28 mouse cellular contexts compared by ENCODE assay signal in genomic region chr1:75630287-75630686, GRCm38 (mm10).
DNase-seq lines count a peak whose midpoint lies in the region; ATAC-seq and TF ChIP-seq lines count a peak whose summit lies in the region.
"Had no signal": no experiment of that assay in that cellular context is flagged by ENCODE, and none has a peak within 500 bp of the region (broad histone marks: within the 10 kb centered on the region; RNA-seq: fewer than 3 reads in every experiment).

No protein-coding gene starts in this region.

- no peak for TF ChIP-seq CTCF in G1E (IDR thresholded peaks at IDR 0.05; ENCODE audit: low read depth, low read length)

- 89% methylated on average over 2 of the region's 2 CpGs for WGBS in kidney, embryonic 14.5 days
- WGBS in midbrain, embryonic 11.5 days, result 86% methylated on average over 2 of the region's 2 CpGs
- 91% methylated on average over 2 of the region's 2 CpGs for WGBS in midbrain, embryonic 15.5 days
- 92% methylated on average over 2 of the region's 2 CpGs for WGBS in embryonic facial prominence, embryonic 13.5 days

- H3K9me3 ChIP-seq in kidney, embryonic 14.5 days (ENCODE audit: control insufficient read depth, low read length), result no peaks in the 10 kb centered on the region
- no peaks in the 10 kb centered on the region for H3K9me3 ChIP-seq in midbrain, embryonic 11.5 days (ENCODE audit: control insufficient read depth, low read length)
- no peaks in the 10 kb centered on the region for H3K9me3 ChIP-seq in midbrain, embryonic 15.5 days
- H3K9me3 ChIP-seq in G1E (replicated peaks), result no peaks in the 10 kb centered on the region
- H3K9me3 ChIP-seq in embryonic facial prominence, embryonic 13.5 days, result no peaks in the 10 kb centered on the region
- H3K9me3 ChIP-seq: forebrain, embryonic 13.5 days; heart, embryonic 12.5 days; heart, embryonic 15.5 days; hindbrain, embryonic 10.5 days; hindbrain, embryonic 13.5 days; intestine, embryonic 15.5 days had no signal

- no peak for DNase-seq in kidney, postnatal 10 days
- DNase-seq in midbrain, embryonic 11.5 days (ENCODE audit: low spot score, missing footprints), result peak; percentile 68
- no peak for DNase-seq in G1E (ENCODE audit: low spot score)
- DNase-seq in adrenal gland, postnatal 4 days (ENCODE audit: low spot score in 2 of 2), result no peak
- DNase-seq: adrenal gland, postnatal 10 days; adrenal gland, postnatal 36 days; cerebellum, adult 11 months; cerebellum, adult 2 months; cerebellum, adult 9-11 months; cerebellum, postnatal 25 days; forebrain, postnatal 0 days; gastrocnemius, postnatal 25 days; heart, adult 18-20 months; heart, postnatal 10 days; heart, postnatal 36 days had no signal

- no peak overlapping the region for H3K4me2 ChIP-seq in kidney, embryonic 14.5 days (replicated peaks; ENCODE audit: low read depth, low read length)
- H3K4me2 ChIP-seq in midbrain, embryonic 11.5 days, result no peak overlapping the region
- no peak overlapping the region for H3K4me2 ChIP-seq in midbrain, embryonic 15.5 days
- no peak overlapping the region for H3K4me2 ChIP-seq in embryonic facial prominence, embryonic 13.5 days
- H3K4me2 ChIP-seq: forebrain, embryonic 13.5 days; heart, embryonic 12.5 days; heart, embryonic 15.5 days; hindbrain, embryonic 13.5 days; intestine, embryonic 15.5 days had no signal

- no peak overlapping the region for H3K4me3 ChIP-seq in kidney, embryonic 14.5 days (ENCODE audit: low read length)
- no peak overlapping the region for H3K4me3 ChIP-seq in midbrain, embryonic 11.5 days (ENCODE audit: low read depth, low read length)
- no peak overlapping the region for H3K4me3 ChIP-seq in midbrain, embryonic 15.5 days
- no peak overlapping the region; the same call in 1 of the 2 replicates for H3K4me3 ChIP-seq in G1E (ENCODE audit: low read depth, low read length)
- H3K4me3 ChIP-seq in embryonic facial prominence, embryonic 13.5 days, result no peak overlapping the region
- H3K4me3 ChIP-seq: erythroblast, embryonic 14.5 days; forebrain, embryonic 13.5 days; heart, embryonic 12.5 days; heart, embryonic 15.5 days; hindbrain, embryonic 10.5 days; hindbrain, embryonic 13.5 days; intestine, embryonic 15.5 days had no signal

- H3K9ac ChIP-seq in kidney, embryonic 14.5 days (ENCODE audit: low read depth, low read length), result no peak overlapping the region
- no peak overlapping the region for H3K9ac ChIP-seq in midbrain, embryonic 11.5 days (ENCODE audit: low read length)
- H3K9ac ChIP-seq in midbrain, embryonic 15.5 days, result no peak overlapping the region
- no peak overlapping the region for H3K9ac ChIP-seq in embryonic facial prominence, embryonic 13.5 days
- H3K9ac ChIP-seq: forebrain, embryonic 13.5 days; forebrain, postnatal 0 days; heart, embryonic 12.5 days; heart, embryonic 15.5 days; hindbrain, embryonic 13.5 days; intestine, embryonic 15.5 days had no signal

- H3K27me3 ChIP-seq in kidney, embryonic 14.5 days (ENCODE audit: control insufficient read depth, insufficient read depth, low read length), result no peaks in the 10 kb centered on the region
- H3K27me3 ChIP-seq in midbrain, embryonic 11.5 days (ENCODE audit: control insufficient read depth, insufficient read depth, low read length), result no peaks in the 10 kb centered on the region
- H3K27me3 ChIP-seq in midbrain, embryonic 15.5 days (replicated peaks), result no peaks in the 10 kb centered on the region
- H3K27me3 ChIP-seq in G1E (ENCODE audit: insufficient read depth, low read length), result no peaks in the 10 kb centered on the region
- H3K27me3 ChIP-seq in embryonic facial prominence, embryonic 13.5 days, result no peaks in the 10 kb centered on the region
- H3K27me3 ChIP-seq: forebrain, embryonic 13.5 days; heart, embryonic 12.5 days; heart, embryonic 15.5 days; hindbrain, embryonic 13.5 days; intestine, embryonic 15.5 days; Patski had no signal

- no peaks in the 10 kb centered on the region for H3K36me3 ChIP-seq in kidney, embryonic 14.5 days (ENCODE audit: control insufficient read depth, insufficient read depth, low read length)
- H3K36me3 ChIP-seq in midbrain, embryonic 11.5 days (ENCODE audit: control insufficient read depth, insufficient read depth, low read length), result no peaks in the 10 kb centered on the region
- H3K36me3 ChIP-seq in midbrain, embryonic 15.5 days (replicated peaks), result no peaks in the 10 kb centered on the region
- no peaks in the 10 kb centered on the region for H3K36me3 ChIP-seq in G1E (replicated peaks)
- no peaks in the 10 kb centered on the region for H3K36me3 ChIP-seq in embryonic facial prominence, embryonic 13.5 days
- H3K36me3 ChIP-seq: heart, embryonic 12.5 days; heart, embryonic 15.5 days; hindbrain, embryonic 10.5 days; hindbrain, embryonic 13.5 days; intestine, embryonic 15.5 days had no signal

- H3K27ac ChIP-seq in kidney, embryonic 14.5 days (ENCODE audit: low read depth, low read length), result no peak overlapping the region
- no peak overlapping the region for H3K27ac ChIP-seq in midbrain, embryonic 11.5 days (ENCODE audit: low read depth, low read length)
- no peak overlapping the region for H3K27ac ChIP-seq in midbrain, embryonic 15.5 days
- no peak overlapping the region for H3K27ac ChIP-seq in embryonic facial prominence, embryonic 13.5 days
- H3K27ac ChIP-seq: forebrain, embryonic 13.5 days; heart, embryonic 15.5 days; hindbrain, embryonic 10.5 days; hindbrain, embryonic 13.5 days; intestine, embryonic 15.5 days had no signal

- H3K4me1 ChIP-seq in kidney, embryonic 14.5 days (ENCODE audit: control insufficient read depth, insufficient read depth, low read length), result no peaks in the 10 kb centered on the region
- no peaks in the 10 kb centered on the region for H3K4me1 ChIP-seq in midbrain, embryonic 11.5 days (ENCODE audit: control insufficient read depth, insufficient read depth, low read length)
- H3K4me1 ChIP-seq in midbrain, embryonic 15.5 days, result no peaks in the 10 kb centered on the region
- H3K4me1 ChIP-seq in G1E (ENCODE audit: insufficient read depth, low read depth, low read length), result no peaks in the 10 kb centered on the region
- peaks cover 5% of the 10 kb centered on the region; the same call in 1 of the 2 replicates for H3K4me1 ChIP-seq in embryonic facial prominence, embryonic 13.5 days
- H3K4me1 ChIP-seq: forebrain, embryonic 13.5 days; heart, embryonic 12.5 days; heart, embryonic 15.5 days; hindbrain, embryonic 13.5 days; intestine, embryonic 15.5 days had no signal

- ATAC-seq in kidney, embryonic 14.5 days (ENCODE audit: low FRiP score, low TSS enrichment), result peak; percentile 49; the same call in 1 of the 2 replicates
- no peak for ATAC-seq in midbrain, embryonic 11.5 days (ENCODE audit: low FRiP score)
- no peak for ATAC-seq in midbrain, embryonic 15.5 days (replicated peaks)
- 0 out of 2 replicates have a peak, but pooled peaks have one; percentile 15 for ATAC-seq in G1E (ENCODE audit: extremely low read depth, insufficient number of reproducible peaks, low FRiP score, poor library complexity, severe bottlenecking)
- ATAC-seq in embryonic facial prominence, embryonic 13.5 days (ENCODE audit: insufficient number of reproducible peaks, insufficient read depth, low FRiP score, low TSS enrichment, low read depth), result 0 out of 2 replicates have a peak, but pooled peaks have one; percentile 48
- ATAC-seq: CD4-positive, CD25-positive, alpha-beta regulatory T cell, adult 4 months; forebrain, embryonic 13.5 days; forebrain, postnatal 0 days; hindbrain, embryonic 16.5 days; intestine, embryonic 15.5 days; Patski had no signal

Comparison
In these comparisons a context has a peak if more than half of its experiments do, and no peak if none do; other contexts are left out.
1. ATAC-seq: peak in kidney, embryonic 14.5 days (single experiment), G1E (single experiment) and embryonic facial prominence, embryonic 13.5 days (single experiment); none in midbrain, embryonic 11.5 days (single experiment) and midbrain, embryonic 15.5 days (single experiment).